Mouse (Mus musculus): ENCODE measurements around the gene AB124611. TPM values are rescaled to one million over a fixed set of nuclear protein-coding genes. Genes with fewer than 3 reads are reported as not detected.
"Not testable (repeated sequence)": the region's sequence is repeated elsewhere in the genome, so short reads cannot be mapped to it uniquely, and the experiment has no call there.

Gene AB124611
- total RNA-seq, 2 experiments from 2014 or later = 1.5 TPM

- DNase-seq (ENCODE audit: low spot score) = no peak
- intact Hi-C loops (cut with DNase I) = no loop called here
These were observed 8.0 kb upstream of the AB124611 start for GRCm38 (mm10) chr9:21517947-21518495.

- intact Hi-C loops (cut with DNase I); DNase-seq (ENCODE audit: low spot score): not testable (repeated sequence)
These were observed 7.3 kb upstream of the AB124611 start for GRCm38 (mm10) chr9:21518690-21519089.

GRCm38 (mm10) chr9:21525142-21525936, 637 bp upstream of the AB124611 start:
- intact Hi-C loops (cut with DNase I) = no loop called here
- no peak for DNase-seq (ENCODE audit: low spot score)

GRCm38 (mm10) chr9:21526634-21526944, 613 bp downstream of the AB124611 start:
- intact Hi-C loops (cut with DNase I) = no loop called here
- no peak for DNase-seq (ENCODE audit: low spot score)

- no peak for DNase-seq (ENCODE audit: low spot score)
- intact Hi-C loops (cut with DNase I) = no loop called here
These were observed 1.3 kb downstream of the AB124611 start for GRCm38 (mm10) chr9:21527100-21527801.

- intact Hi-C loops (cut with DNase I) = no loop called here
- DNase-seq (ENCODE audit: low spot score) = no peak
These were observed 1.9 kb downstream of the AB124611 start for GRCm38 (mm10) chr9:21527917-21528324.

GRCm38 (mm10) chr9:21536501-21536900, 10.5 kb downstream of the AB124611 start:
- intact Hi-C loops (cut with DNase I) = no loop called here
- DNase-seq (ENCODE audit: low spot score) = no peak

- no peak for DNase-seq (ENCODE audit: low spot score)
- intact Hi-C loops (cut with DNase I) = no loop called here
These were observed 11.0 kb downstream of the AB124611 start for GRCm38 (mm10) chr9:21537009-21537408.

- intact Hi-C loops (cut with DNase I) = no loop called here
- no peak for DNase-seq (ENCODE audit: low spot score)
These were observed 14.2 kb downstream of the AB124611 start for GRCm38 (mm10) chr9:21539981-21540753.

GRCm38 (mm10) chr9:21542001-21542400, 16.0 kb downstream of the AB124611 start:
- intact Hi-C loops (cut with DNase I); DNase-seq (ENCODE audit: low spot score): not testable (repeated sequence)

GRCm38 (mm10) chr9:21545351-21545915, 19.5 kb downstream of the AB124611 start:
- intact Hi-C loops (cut with DNase I) = loop anchor here (2.0 to 5.0 kb wide), 2 partner anchors 33 to 47 kb away; partner anchors contain the start of genes Timm29 and Yipf2
- no peak for DNase-seq (ENCODE audit: low spot score)

- DNase-seq (ENCODE audit: low spot score) = peak; percentile 99
- intact Hi-C loops (cut with DNase I) = loop anchor here (2.0 to 5.0 kb wide), 2 partner anchors 33 to 46 kb away; partner anchors contain the start of genes Timm29 and Yipf2
These were observed 20.2 kb downstream of the AB124611 start for GRCm38 (mm10) chr9:21545916-21546788.

GRCm38 (mm10) chr9:21546789-21547074, 20.8 kb downstream of the AB124611 start, which contains the start of gene Carm1:
Gene Carm1 (plus strand): TSS chr9:21546894.
- no peak for DNase-seq (ENCODE audit: low spot score)
- intact Hi-C loops (cut with DNase I) = loop anchor here (5.0 kb wide), 1 partner anchor 46 kb away; the partner anchor contains the start of genes Timm29 and Yipf2

GRCm38 (mm10) chr9:21547075-21547941, 21.3 kb downstream of the AB124611 start:
- DNase-seq (ENCODE audit: low spot score) = peak; percentile 43
- intact Hi-C loops (cut with DNase I) = loop anchor here (5.0 kb wide), 1 partner anchor 45 kb away; the partner anchor contains the start of genes Timm29 and Yipf2

- no peak for DNase-seq (ENCODE audit: low spot score)
- intact Hi-C loops (cut with DNase I) = no loop called here
These were observed 25.1 kb downstream of the AB124611 start for GRCm38 (mm10) chr9:21551049-21551448.

- DNase-seq (ENCODE audit: low spot score) = no peak
- intact Hi-C loops (cut with DNase I) = no loop called here
These were observed 27.8 kb downstream of the AB124611 start for GRCm38 (mm10) chr9:21553607-21554273.

GRCm38 (mm10) chr9:21555198-21555742, 29.3 kb downstream of the AB124611 start:
- no peak for DNase-seq (ENCODE audit: low spot score)

More at GRCm38 (mm10) chr9:21555198-21555742, 29.3 kb downstream of the AB124611 start:
- intact Hi-C loops (cut with DNase I) = no loop called here

All from heart, postnatal 25 days (tissue).